Mouse (Mus musculus): ENCODE measurements around the gene Gm20918.
"Not testable (repeated sequence)": the region's sequence is repeated elsewhere in the genome, so short reads cannot be mapped to it uniquely, and the experiment has no call there.

The Gm20918 gene

GRCm38 (mm10) chrY:5043637-5044036 is at the start of gene Gm20918:
Gene Gm20918 (plus strand): TSS chrY:5043937.
- DNase-seq, result not testable (repeated sequence)
